Mouse (Mus musculus) heart, embryonic 13.5 days (tissue): ENCODE results near the gene Pon3. TPM values are rescaled to one million over a fixed set of nuclear protein-coding genes. Genes with fewer than 3 reads are reported as not detected.
A peak's percentile ranks its signal among the peaks of the same experiment; 100 is the strongest.

ENCODE experiments used
- ATAC-seq: fragments of 200-750 bp; cut with Nextera tagmentation; 2 replicates; pipeline ENCODE4 v1.8.0; 2017; ENCODE audit warnings: moderate TSS enrichment; ENCODE audit not compliant: insufficient number of reproducible peaks, low FRiP score, low TSS enrichment; ENCODE audit errors: extremely low read depth
- H3K27ac ChIP-seq: fragments of 300-500 bp; sonication (generic); replicated peaks from 2 replicates; pipeline ENCODE4 v1.5.1; 2015; ENCODE audit warnings: moderate library complexity, mild to moderate bottlenecking, inconsistent platforms
- H3K27me3 ChIP-seq: fragments of 300-500 bp; sonication (generic); replicated peaks from 2 replicates; pipeline ENCODE4 v1.6.1; 2015; ENCODE audit warnings: mild to moderate bottlenecking, inconsistent platforms
- H3K36me3 ChIP-seq: fragments of 300-500 bp; sonication (generic); 2 replicates; pipeline ENCODE4 v1.6.1; 2015; ENCODE audit warnings: mild to moderate bottlenecking, inconsistent platforms
- H3K4me1 ChIP-seq: fragments of 300-500 bp; sonication (generic); 2 replicates; pipeline ENCODE4 v1.6.1; 2015; ENCODE audit warnings: inconsistent platforms
- H3K4me2 ChIP-seq: fragments of 300-500 bp; sonication (generic); 2 replicates; pipeline ENCODE4 v1.6.1; 2015; ENCODE audit warnings: inconsistent platforms, mild to moderate bottlenecking, moderate library complexity
- H3K4me3 ChIP-seq: fragments of 300-500 bp; sonication (generic); 2 replicates; pipeline ENCODE4 v1.5.1; 2015; ENCODE audit warnings: moderate library complexity, mild to moderate bottlenecking, inconsistent platforms
- H3K9ac ChIP-seq: fragments of 300-500 bp; sonication (generic); 2 replicates; pipeline ENCODE4 v1.6.1; 2015; ENCODE audit warnings: inconsistent platforms, mild to moderate bottlenecking, moderate library complexity
- H3K9me3 ChIP-seq: fragments of 300-500 bp; sonication (generic); 2 replicates; pipeline ENCODE4 v1.6.1; 2016; ENCODE audit warnings: inconsistent platforms
- WGBS: fragments of 180-500 bp; shearing (Covaris S2); methylation state at CpG from one replicate; pipeline ENCODE4 v1.1.7; 2015; ENCODE audit warnings: mixed read lengths; 5-methylcytosine and 5-hydroxymethylcytosine counted together
- polyA plus RNA-seq: library from polyadenylated mRNA; unstranded; fragments of >200 nt; fragmentation: Nextera tagmentation; extraction: Ambion mirVana; gene quantifications from 2 replicates; pipeline ENCODE4 v1.2.1, GENCODE M21; 2015

Gene Pon3
- polyA plus RNA-seq, 1 experiment from 2014 or later, result 36.5 TPM

- H3K9me3 ChIP-seq, result no peaks in the 10 kb centered on the region
- ATAC-seq, result no peak
- peaks cover 29% of the 10 kb centered on the region for H3K36me3 ChIP-seq
- H3K4me2 ChIP-seq, result no peak overlapping the region
- no peak overlapping the region for H3K4me3 ChIP-seq
- H3K27me3 ChIP-seq, result no peaks in the 10 kb centered on the region
- WGBS, result 53% methylated on average over 5 of the region's 5 CpGs
- H3K9ac ChIP-seq, result no peak overlapping the region
- H3K4me1 ChIP-seq, result 0 out of 2 replicates have a peak, but pooled peaks cover 3% of the 10 kb centered on the region
- H3K27ac ChIP-seq, result no peak overlapping the region
These were observed 31.8 kb upstream of the Pon3 start for GRCm38 (mm10) chr6:5287919-5288318.

GRCm38 (mm10) chr6:5287392-5287791, 31.3 kb upstream of the Pon3 start:
- ATAC-seq, result no peak
- H3K4me3 ChIP-seq, result no peak overlapping the region

GRCm38 (mm10) chr6:5282418-5282817, 26.3 kb upstream of the Pon3 start:
- no peaks in the 10 kb centered on the region for H3K27me3 ChIP-seq
- no peak overlapping the region for H3K4me2 ChIP-seq
- H3K27ac ChIP-seq, result no peak overlapping the region
- H3K36me3 ChIP-seq, result peaks cover 12% of the 10 kb centered on the region
- 0 out of 2 replicates have a peak, but pooled peaks cover 5% of the 10 kb centered on the region for H3K4me1 ChIP-seq
- no peak overlapping the region for H3K9ac ChIP-seq
- no peaks in the 10 kb centered on the region for H3K9me3 ChIP-seq
- H3K4me3 ChIP-seq, result no peak overlapping the region
- 66% methylated on average over 7 of the region's 7 CpGs for WGBS
- no peak for ATAC-seq

More at GRCm38 (mm10) chr6:5287392-5287791, 31.3 kb upstream of the Pon3 start:
- H3K9ac ChIP-seq, result no peak overlapping the region
- WGBS, result 70% methylated on average over 2 of the region's 2 CpGs
- 0 out of 2 replicates have a peak, but pooled peaks cover 5% of the 10 kb centered on the region for H3K4me1 ChIP-seq
- H3K27me3 ChIP-seq, result no peaks in the 10 kb centered on the region
- no peak overlapping the region for H3K4me2 ChIP-seq
- no peak overlapping the region for H3K27ac ChIP-seq
- no peaks in the 10 kb centered on the region for H3K9me3 ChIP-seq
- H3K36me3 ChIP-seq, result peaks cover 24% of the 10 kb centered on the region

- Histone ChIP-seq H3K4me2 (no peak overlapping the region), H3K27me3 (no peaks in the 10 kb centered on the region), H3K36me3 (peaks cover 29% of the 10 kb centered on the region), H3K4me1 (0 out of 2 replicates have a peak, but pooled peaks cover 8% of the 10 kb centered on the region), H3K27ac (no peak overlapping the region), H3K9ac (no peak overlapping the region), H3K9me3 (no peaks in the 10 kb centered on the region), H3K4me3 (no peak overlapping the region)
- WGBS, result 62% methylated on average over 6 of the region's 6 CpGs
- no peak for ATAC-seq
These were observed 24.7 kb upstream of the Pon3 start for GRCm38 (mm10) chr6:5280576-5281305.

GRCm38 (mm10) chr6:5277972-5278371, 21.9 kb upstream of the Pon3 start:
- 59% methylated on average over 5 of the region's 5 CpGs for WGBS
- no peak overlapping the region for H3K4me3 ChIP-seq
- ATAC-seq, result no peak
- H3K4me2 ChIP-seq, result no peak overlapping the region
- peaks cover 38% of the 10 kb centered on the region for H3K36me3 ChIP-seq
- H3K4me1 ChIP-seq, result 0 out of 2 replicates have a peak, but pooled peaks cover 8% of the 10 kb centered on the region
- no peak overlapping the region for H3K9ac ChIP-seq
- H3K27ac ChIP-seq, result no peak overlapping the region
- no peaks in the 10 kb centered on the region for H3K27me3 ChIP-seq
- no peaks in the 10 kb centered on the region for H3K9me3 ChIP-seq

GRCm38 (mm10) chr6:5269641-5270040, 13.6 kb upstream of the Pon3 start:
- Histone ChIP-seq H3K9me3 (no peaks in the 10 kb centered on the region), H3K27me3 (no peaks in the 10 kb centered on the region), H3K4me2 (no peak overlapping the region), H3K4me3 (no peak overlapping the region), H3K9ac (no peak overlapping the region), H3K4me1 (no peaks in the 10 kb centered on the region), H3K27ac (no peak overlapping the region), H3K36me3 (peaks cover 70% of the 10 kb centered on the region)
- WGBS, result 85% methylated on average over 6 of the region's 6 CpGs
- no peak for ATAC-seq

- 75% methylated on average over 8 of the region's 8 CpGs for WGBS
- H3K27me3 ChIP-seq, result no peaks in the 10 kb centered on the region
- H3K36me3 ChIP-seq, result peaks cover 46% of the 10 kb centered on the region
- no peak overlapping the region for H3K4me3 ChIP-seq
- H3K27ac ChIP-seq, result no peak overlapping the region
- no peak overlapping the region for H3K4me2 ChIP-seq
- no peaks in the 10 kb centered on the region for H3K9me3 ChIP-seq
- no peaks in the 10 kb centered on the region for H3K4me1 ChIP-seq
- no peak overlapping the region for H3K9ac ChIP-seq
- no peak for ATAC-seq
These were observed 8.7 kb upstream of the Pon3 start for GRCm38 (mm10) chr6:5264793-5265192.

GRCm38 (mm10) chr6:5263250-5263999, 7.3 kb upstream of the Pon3 start:
- ATAC-seq, result no peak
- WGBS, result 72% methylated on average over 8 of the region's 8 CpGs
- Histone ChIP-seq H3K9me3 (no peaks in the 10 kb centered on the region), H3K4me2 (no peak overlapping the region), H3K36me3 (peaks cover 36% of the 10 kb centered on the region), H3K9ac (no peak overlapping the region), H3K4me1 (no peaks in the 10 kb centered on the region), H3K27me3 (no peaks in the 10 kb centered on the region), H3K27ac (no peak overlapping the region), H3K4me3 (no peak overlapping the region)

GRCm38 (mm10) chr6:5262322-5263249, 6.5 kb upstream of the Pon3 start:
- no peak for ATAC-seq
- H3K36me3 ChIP-seq, result peaks cover 30% of the 10 kb centered on the region
- no peaks in the 10 kb centered on the region for H3K27me3 ChIP-seq
- H3K4me2 ChIP-seq, result no peak overlapping the region
- no peak overlapping the region for H3K4me3 ChIP-seq
- H3K9ac ChIP-seq, result no peak overlapping the region
- no peaks in the 10 kb centered on the region for H3K4me1 ChIP-seq
- no peak overlapping the region for H3K27ac ChIP-seq
- no peaks in the 10 kb centered on the region for H3K9me3 ChIP-seq
- WGBS, result 69% methylated on average over 9 of the region's 10 CpGs

GRCm38 (mm10) chr6:5255291-5255690, 795 bp downstream of the Pon3 start:
- ATAC-seq, result no peak
- WGBS, result 27% methylated on average over 6 of the region's 6 CpGs
- Histone ChIP-seq H3K27me3 (no peaks in the 10 kb centered on the region), H3K27ac (peak overlapping the region; percentile 73; the same call in 1 of the 2 replicates), H3K4me1 (peaks cover 20% of the 10 kb centered on the region), H3K4me3 (peak overlapping the region; percentile 64), H3K9ac (peak overlapping the region; percentile 82), H3K9me3 (no peaks in the 10 kb centered on the region), H3K4me2 (peak overlapping the region; percentile 75), H3K36me3 (peaks cover 6% of the 10 kb centered on the region; the same call in 1 of the 2 replicates)

- H3K4me3 ChIP-seq, result peak overlapping the region; percentile 64
- no peak for ATAC-seq
These were observed 1.2 kb downstream of the Pon3 start for GRCm38 (mm10) chr6:5254869-5255268.

More at GRCm38 (mm10) chr6:5254869-5255268, 1.2 kb downstream of the Pon3 start:
- Histone ChIP-seq H3K4me1 (peaks cover 20% of the 10 kb centered on the region), H3K36me3 (peaks cover 6% of the 10 kb centered on the region; the same call in 1 of the 2 replicates), H3K9me3 (no peaks in the 10 kb centered on the region), H3K27me3 (no peaks in the 10 kb centered on the region), H3K27ac (no peak overlapping the region), H3K9ac (peak overlapping the region; percentile 82), H3K4me2 (peak overlapping the region; percentile 75)
- WGBS, result 95% methylated on average over 2 of the region's 2 CpGs
